ENCODE assay signal across 8 mouse cellular contexts in the genomic region with DNA sequence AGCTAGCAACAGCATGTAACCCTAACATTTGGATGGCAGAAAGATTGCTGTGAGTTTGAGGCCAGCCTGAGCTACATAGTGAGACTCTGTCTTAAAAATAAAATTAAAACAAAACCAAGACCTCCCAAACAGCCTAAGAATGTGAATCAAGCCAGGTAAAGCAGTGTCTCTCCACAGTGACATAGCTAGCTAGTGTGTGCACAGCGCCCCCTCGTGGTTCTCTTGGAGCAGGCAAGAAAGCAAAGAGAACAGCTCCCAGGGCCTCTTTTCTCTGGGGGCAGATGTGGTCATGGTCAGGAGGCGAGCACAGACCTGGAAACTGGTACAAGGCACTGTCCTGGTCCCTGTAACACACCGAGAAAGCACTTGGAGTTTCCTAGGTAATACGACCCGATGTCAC. TPM values are rescaled to one million over a fixed set of nuclear protein-coding genes. Genes with fewer than 3 reads are reported as not detected.
DNase-seq lines count a peak whose midpoint lies in the region; ATAC-seq and TF ChIP-seq lines count a peak whose summit lies in the region.

No protein-coding gene starts in this region.

- ATAC-seq in embryonic facial prominence, embryonic 14.5 days (ENCODE audit: low read depth), result peak; percentile 58; the same call in 1 of the 2 replicates
- peak; percentile 9; the same call in 1 of the 2 replicates for ATAC-seq in hindbrain, embryonic 16.5 days
- ATAC-seq in liver, embryonic 11.5 days (replicated peaks; ENCODE audit: low FRiP score), result no peak; the same call in 1 of the 2 replicates

- H3K9ac ChIP-seq in embryonic facial prominence, embryonic 14.5 days (ENCODE audit: low read depth, low read length), result no peak overlapping the region
- no peak overlapping the region for H3K9ac ChIP-seq in hindbrain, embryonic 16.5 days (ENCODE audit: low read depth, low read length)
- no peak overlapping the region for H3K9ac ChIP-seq in liver, embryonic 11.5 days (ENCODE audit: low read depth, low read length)

- peak in 1 of 2 experiments; percentile 17 for DNase-seq in spleen, adult 2 months (ENCODE audit: low read depth in 1 of 2, low spot score in 2 of 2)
- DNase-seq in spleen, adult 12 weeks (ENCODE audit: low spot score), result no peak
- peak; percentile 88 for DNase-seq in brain, adult 2 months (ENCODE audit: low read depth, low spot score)
- peak; percentile 80 for DNase-seq in embryonic facial prominence, embryonic 14.5 days (ENCODE audit: low spot score)
- peak; percentile 54 for DNase-seq in liver, embryonic 11.5 days (ENCODE audit: low spot score)
- DNase-seq in ovary, postnatal 14 days (ENCODE audit: low spot score), result peak; percentile 56
- peak; percentile 56 for DNase-seq in yolk sac, embryonic 10.5 days (ENCODE audit: low spot score)

- H3K36me3 ChIP-seq in spleen, adult 2 months (ENCODE audit: control insufficient read depth, insufficient read depth, low read length), result no peaks in the 10 kb centered on the region
- H3K36me3 ChIP-seq in embryonic facial prominence, embryonic 14.5 days (ENCODE audit: control insufficient read depth, insufficient read depth, low read length), result no peaks in the 10 kb centered on the region
- H3K36me3 ChIP-seq in hindbrain, embryonic 16.5 days (ENCODE audit: control insufficient read depth, insufficient read depth, low read length), result no peaks in the 10 kb centered on the region
- H3K36me3 ChIP-seq in liver, embryonic 11.5 days (ENCODE audit: control insufficient read depth, insufficient read depth, low read length), result no peaks in the 10 kb centered on the region

- H3K4me1 ChIP-seq in spleen, adult 2 months (ENCODE audit: control insufficient read depth, insufficient read depth, insufficient read length), result no peaks in the 10 kb centered on the region
- no peaks in the 10 kb centered on the region for H3K4me1 ChIP-seq in embryonic facial prominence, embryonic 14.5 days (ENCODE audit: control insufficient read depth, insufficient read depth, low read length)
- H3K4me1 ChIP-seq in hindbrain, embryonic 16.5 days (ENCODE audit: control insufficient read depth, insufficient read depth, low read depth, low read length), result no peaks in the 10 kb centered on the region
- H3K4me1 ChIP-seq in liver, embryonic 11.5 days (replicated peaks; ENCODE audit: control insufficient read depth, insufficient read depth, low read length), result no peaks in the 10 kb centered on the region

- 22% methylated on average over 6 of the region's 6 CpGs for WGBS in spleen, adult 2 months
- WGBS in embryonic facial prominence, embryonic 14.5 days, result 22% methylated on average over 6 of the region's 6 CpGs
- 15% methylated on average over 6 of the region's 6 CpGs for WGBS in hindbrain, embryonic 16.5 days
- WGBS in liver, embryonic 11.5 days, result 27% methylated on average over 6 of the region's 6 CpGs

- peak; percentile 50; the same call in 1 of the 2 replicates for TF ChIP-seq CTCF in spleen, adult 2 months (IDR thresholded peaks at IDR 0.05; ENCODE audit: extremely low read depth, insufficient read depth, insufficient read length, insufficient replicate concordance)

- TF ChIP-seq POLR2A in spleen, adult 2 months (IDR thresholded peaks at IDR 0.05; ENCODE audit: low read depth, low read length), result no peak

- H3K27me3 ChIP-seq in spleen, adult 2 months (ENCODE audit: control insufficient read depth, insufficient read depth, low read length), result no peaks in the 10 kb centered on the region
- no peaks in the 10 kb centered on the region for H3K27me3 ChIP-seq in embryonic facial prominence, embryonic 14.5 days (replicated peaks; ENCODE audit: control insufficient read depth, insufficient read depth, low read length)
- no peaks in the 10 kb centered on the region for H3K27me3 ChIP-seq in hindbrain, embryonic 16.5 days (replicated peaks; ENCODE audit: control insufficient read depth, insufficient read depth, low read length)
- no peaks in the 10 kb centered on the region for H3K27me3 ChIP-seq in liver, embryonic 11.5 days (replicated peaks; ENCODE audit: control insufficient read depth, insufficient read depth, low read length)

- H3K4me2 ChIP-seq in embryonic facial prominence, embryonic 14.5 days (ENCODE audit: low read depth, low read length), result no peak overlapping the region
- no peak overlapping the region for H3K4me2 ChIP-seq in hindbrain, embryonic 16.5 days (ENCODE audit: low read length)
- no peak overlapping the region for H3K4me2 ChIP-seq in liver, embryonic 11.5 days

- no peak overlapping the region for H3K27ac ChIP-seq in spleen, adult 2 months (ENCODE audit: insufficient read depth, low read length)
- no peak overlapping the region for H3K27ac ChIP-seq in embryonic facial prominence, embryonic 14.5 days (replicated peaks; ENCODE audit: low read depth, low read length)
- no peak overlapping the region for H3K27ac ChIP-seq in hindbrain, embryonic 16.5 days (ENCODE audit: low read depth, low read length)
- no peak overlapping the region for H3K27ac ChIP-seq in liver, embryonic 11.5 days (ENCODE audit: low read depth, low read length)

- H3K4me3 ChIP-seq in spleen, adult 2 months (ENCODE audit: extremely low read depth, insufficient read depth, insufficient read length), result no peak overlapping the region
- no peak overlapping the region for H3K4me3 ChIP-seq in embryonic facial prominence, embryonic 14.5 days (ENCODE audit: low read depth, low read length)
- no peak overlapping the region for H3K4me3 ChIP-seq in hindbrain, embryonic 16.5 days (ENCODE audit: low read length)
- no peak overlapping the region for H3K4me3 ChIP-seq in liver, embryonic 11.5 days (ENCODE audit: low read depth, low read length)

- H3K9me3 ChIP-seq in embryonic facial prominence, embryonic 14.5 days (ENCODE audit: control insufficient read depth, low read length), result no peaks in the 10 kb centered on the region
- H3K9me3 ChIP-seq in hindbrain, embryonic 16.5 days (ENCODE audit: control insufficient read depth, low read length), result no peaks in the 10 kb centered on the region
- no peaks in the 10 kb centered on the region for H3K9me3 ChIP-seq in liver, embryonic 11.5 days (ENCODE audit: control insufficient read depth, low read length)

RNA-seq across cellular contexts. Expression of gene Afap1, which starts 35.0 kb away (rescaled TPM):
- polyA plus RNA-seq in spleen, adult 2 months (2012; rRNA removed), result 4.5 and 5.1 TPM in 2 replicates
- polyA plus RNA-seq in embryonic facial prominence, embryonic 14.5 days (2014; fragmentation: Nextera tagmentation; extraction: Ambion mirVana), result 24.7 and 28.0 TPM in 2 replicates
- polyA plus RNA-seq in hindbrain, embryonic 16.5 days (2015; fragmentation: Nextera tagmentation; extraction: Ambion mirVana), result 54.8 and 69.4 TPM in 2 replicates
- polyA plus RNA-seq in liver, embryonic 11.5 days (2014; fragmentation: Nextera tagmentation; extraction: Ambion mirVana), result 6.7 and 6.8 TPM in 2 replicates
